Mouse (Mus musculus) T-cell, adult 66 days (primary cell): Measurements from ENCODE around the gene Jazf1. TPM values are rescaled to one million over a fixed set of nuclear protein-coding genes. Genes with fewer than 3 reads are reported as not detected.

Experiments
- total RNA-seq, 2 experiments: library from RNA; stranded (reverse); gene quantifications; 3 replicates in 1 of 2; 4 replicates in 1 of 2; pipeline ENCODE4 v1.2.4; 2023

Gene Jazf1
- total RNA-seq = 1 to 10 TPM; 1.8 to 2.7 TPM

DNA sequence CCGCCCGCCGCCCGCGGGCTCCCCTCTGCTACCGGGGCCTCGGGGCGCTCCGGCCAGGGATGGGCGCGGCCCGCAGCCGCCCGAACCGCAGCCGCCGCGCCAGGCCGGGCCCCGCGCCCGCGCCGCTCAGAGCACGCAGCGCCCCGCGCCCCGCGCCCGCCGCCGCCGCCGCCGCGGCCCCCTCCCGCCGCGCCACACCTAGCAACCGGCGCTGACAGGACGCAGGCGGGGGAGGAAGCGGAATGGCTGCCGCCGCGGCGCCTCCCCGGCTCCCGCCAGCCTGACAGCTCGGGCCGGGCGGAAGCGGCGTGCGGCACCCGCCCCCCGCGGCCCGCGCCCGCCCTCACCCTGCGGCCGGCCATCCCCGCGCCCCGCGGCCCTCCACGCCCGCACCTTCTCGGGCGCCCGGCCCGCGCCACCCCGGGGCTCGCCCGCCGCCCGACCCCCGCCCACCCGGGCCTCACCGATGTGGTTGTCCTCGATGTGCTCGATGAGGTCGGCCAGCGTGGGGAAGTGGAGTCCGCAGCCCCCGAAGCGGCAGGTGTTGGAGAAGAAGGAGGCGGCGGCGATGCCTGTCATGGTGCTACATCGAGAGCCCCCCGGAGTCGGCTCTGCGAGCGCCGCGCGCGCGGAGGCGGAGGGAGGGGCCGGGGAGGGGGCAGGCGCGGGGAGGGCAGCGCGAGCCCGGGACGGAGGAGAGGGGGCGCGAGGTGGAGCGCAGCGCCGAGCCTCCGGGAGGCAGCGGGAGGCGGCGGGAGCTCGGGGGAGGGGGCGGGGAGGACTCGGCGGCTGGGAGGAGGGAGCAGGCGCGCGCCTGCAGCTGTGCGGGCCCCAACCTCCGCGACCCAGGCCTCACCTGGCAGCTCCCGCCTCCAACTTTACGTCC lies at the start of gene Jazf1:
TSS of gene Jazf1 (minus strand) at position 643 of the 886 bp plus-strand sequence.

Other genes with a start within 250 kb of the Jazf1 start
- gene Creb5, start 218.6 kb upstream of the Jazf1 start, total RNA-seq = not detected